Mouse (Mus musculus): ENCODE results near the gene Fmnl3.

DNA sequence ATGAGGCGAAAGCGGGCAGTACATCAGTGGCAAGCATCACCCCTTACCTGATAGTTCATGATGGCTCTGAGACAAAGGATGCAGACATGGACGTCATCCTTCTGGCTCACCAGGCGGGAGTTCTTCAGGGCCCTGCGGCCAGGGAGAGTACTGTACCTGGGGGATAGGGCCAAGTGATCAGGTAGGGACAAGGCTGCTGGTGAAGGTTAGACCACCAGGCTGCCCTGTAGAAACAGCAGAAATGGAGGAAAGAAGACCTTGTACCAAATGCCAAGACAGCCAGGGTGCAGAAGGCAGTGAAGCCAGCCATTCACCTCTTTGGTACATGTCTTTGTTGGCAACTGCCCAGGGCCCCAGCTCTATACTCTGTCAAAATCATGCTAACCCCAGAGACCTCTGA is 42.3 kb downstream of the Fmnl3 start:
- TF ChIP-seq CTCF (IDR thresholded peaks at IDR 0.05; ENCODE audit: low read depth) (no peak), EP300 (optimal IDR thresholded peaks at IDR 0.05) (no peak)
